Mouse (Mus musculus): ENCODE measurements around the gene Mettl24.

DNA sequence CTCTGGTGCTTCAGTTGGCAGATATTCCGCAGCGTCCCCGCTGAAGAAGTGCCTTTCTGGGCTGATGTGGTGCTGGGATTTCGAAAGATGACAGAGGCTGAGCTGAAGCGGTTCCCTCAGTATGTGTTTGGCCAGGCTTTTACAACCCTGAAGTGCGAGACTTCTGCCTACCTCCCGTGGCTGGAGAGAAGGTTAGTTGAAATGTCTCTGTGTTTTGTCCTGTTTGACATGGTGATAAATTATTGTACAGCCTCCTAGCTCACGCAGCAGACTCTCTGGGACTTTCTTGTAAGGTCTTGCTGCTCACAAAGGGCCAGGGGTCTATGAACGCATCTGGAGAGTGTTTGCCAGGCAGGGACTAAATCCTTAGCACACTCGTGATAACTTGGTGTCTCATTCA, 45.8 kb upstream of the Mettl24 start:
- TF ChIP-seq FLI1 (IDR thresholded peaks at IDR 0.05; ENCODE audit: low read length) = no peak
- no peak for TF ChIP-seq GATA1 (IDR thresholded peaks at IDR 0.05; ENCODE audit: borderline replicate concordance, low read length)
